Mouse (Mus musculus) neural tube, embryonic 11.5 days (tissue): ENCODE results near the gene Dhx34. TPM values are rescaled to one million over a fixed set of nuclear protein-coding genes. Genes with fewer than 3 reads are reported as not detected.
A peak's percentile ranks its signal among the peaks of the same experiment; 100 is the strongest.
"Not testable (repeated sequence)": the region's sequence is repeated elsewhere in the genome, so short reads cannot be mapped to it uniquely, and the experiment has no call there.

Source experiments
- ATAC-seq: fragments of 200-750 bp; cut with Nextera tagmentation; 2 replicates; pipeline ENCODE4 v1.8.0; 2017; ENCODE audit warnings: moderate number of reproducible peaks, mild to moderate bottlenecking, moderate TSS enrichment, moderate library complexity; ENCODE audit not compliant: insufficient read depth, low FRiP score, low TSS enrichment
- DNase-seq: peaks from one replicate; pipeline ENCODE4 v3.0.0-alpha.2; 2015; ENCODE audit warnings: low spot score
- H3K27ac ChIP-seq: fragments of 300-500 bp; sonication (generic); 2 replicates; pipeline ENCODE4 v1.5.1; 2014; ENCODE audit warnings: low read depth, mild to moderate bottlenecking, low read length
- H3K27me3 ChIP-seq: fragments of 300-500 bp; sonication (generic); 2 replicates; pipeline ENCODE4 v1.6.1; 2014; ENCODE audit warnings: mild to moderate bottlenecking, low read length, mixed read lengths; ENCODE audit not compliant: control insufficient read depth, insufficient read depth
- H3K36me3 ChIP-seq: fragments of 300-500 bp; sonication (generic); 2 replicates; pipeline ENCODE4 v1.6.1; 2014; ENCODE audit warnings: mild to moderate bottlenecking, low read length, moderate library complexity, mixed read lengths; ENCODE audit not compliant: control insufficient read depth, insufficient read depth
- H3K4me1 ChIP-seq: fragments of 300-500 bp; sonication (generic); 2 replicates; pipeline ENCODE4 v1.6.1; 2014; ENCODE audit warnings: low read length, mixed read lengths; ENCODE audit not compliant: control insufficient read depth, insufficient read depth
- H3K4me2 ChIP-seq: fragments of 300-500 bp; sonication (generic); 2 replicates; pipeline ENCODE4 v1.6.1; 2014; ENCODE audit warnings: low read depth, mild to moderate bottlenecking, moderate library complexity
- H3K4me3 ChIP-seq: fragments of 300-500 bp; sonication (generic); 2 replicates; pipeline ENCODE4 v1.5.1; 2014; ENCODE audit warnings: low read depth, low read length
- H3K9ac ChIP-seq: fragments of 300-500 bp; sonication (generic); 2 replicates; pipeline ENCODE4 v1.6.1; 2014; ENCODE audit warnings: mild to moderate bottlenecking, low read length
- H3K9me3 ChIP-seq: fragments of 300-500 bp; sonication (generic); 2 replicates; pipeline ENCODE4 v1.6.1; 2016; ENCODE audit warnings: low read length; ENCODE audit not compliant: control insufficient read depth
- WGBS: fragments of 180-500 bp; shearing (Covaris S2); extraction: QIAGEN DNeasy Blood & Tissue Kit; methylation state at CpG from one replicate; pipeline ENCODE4 v1.1.7; 2014; 5-methylcytosine and 5-hydroxymethylcytosine counted together
- polyA plus RNA-seq: library from polyadenylated mRNA; unstranded; fragments of >200 nt; fragmentation: Nextera tagmentation; extraction: Ambion mirVana; gene quantifications from 2 replicates; pipeline ENCODE4 v1.2.1, GENCODE M21; 2014

Dhx34 gene
- 11.9 and 12.1 TPM in 2 replicates for polyA plus RNA-seq

GRCm38 (mm10) chr7:16221582-16222272 is at the start of gene Dhx34:
Gene Dhx34 (minus strand): TSS chr7:16222037.
- H3K4me3 ChIP-seq, result peak within 1 kb of the TSS; percentile 64
- H3K9me3 ChIP-seq, result no peaks in the 10 kb centered on the region
- H3K27ac ChIP-seq, result no peak within 1 kb of the TSS
- H3K36me3 ChIP-seq, result peaks cover 5% of the 10 kb centered on the region
- peak within 1 kb of the TSS; percentile 68 for H3K9ac ChIP-seq
- 0 out of 2 replicates have a peak, but pooled peaks cover 2% of the 10 kb centered on the region for H3K4me1 ChIP-seq
- DNase-seq (peak; percentile 99), ATAC-seq (peak; percentile 94)
- 2% methylated on average over 34 of the region's 34 CpGs for WGBS
- H3K4me2 ChIP-seq, result peak within 1 kb of the TSS; percentile 70
- no peaks in the 10 kb centered on the region for H3K27me3 ChIP-seq

- 0 out of 2 replicates have a peak, but pooled peaks cover 2% of the 10 kb centered on the region for H3K27me3 ChIP-seq
- H3K9ac ChIP-seq, result no peak overlapping the region
- no peaks in the 10 kb centered on the region for H3K9me3 ChIP-seq
- WGBS, result 77% methylated on average over 1 of the region's 1 CpGs
- no peak overlapping the region for H3K27ac ChIP-seq
- peaks cover 14% of the 10 kb centered on the region for H3K4me1 ChIP-seq
- no peak overlapping the region for H3K4me2 ChIP-seq
- DNase-seq (no peak), ATAC-seq (no peak)
- no peak overlapping the region for H3K4me3 ChIP-seq
- H3K36me3 ChIP-seq, result no peaks in the 10 kb centered on the region; the same call in 1 of the 2 replicates
These were observed 49.3 kb upstream of the Dhx34 start for GRCm38 (mm10) chr7:16271139-16271538.

GRCm38 (mm10) chr7:16266593-16266992 is 44.8 kb upstream of the Dhx34 start:
- not testable (repeated sequence) for H3K27me3 ChIP-seq, DNase-seq, ATAC-seq, H3K4me1 ChIP-seq, H3K4me2 ChIP-seq, H3K36me3 ChIP-seq, H3K27ac ChIP-seq, H3K9ac ChIP-seq, H3K9me3 ChIP-seq, H3K4me3 ChIP-seq
- WGBS, result 88% methylated on average over 7 of the region's 7 CpGs

GRCm38 (mm10) chr7:16265856-16266255 is 44.0 kb upstream of the Dhx34 start:
- no peak overlapping the region for H3K9ac ChIP-seq
- no peaks in the 10 kb centered on the region for H3K4me1 ChIP-seq
- no peak overlapping the region for H3K4me2 ChIP-seq
- H3K9me3 ChIP-seq, result no peaks in the 10 kb centered on the region
- H3K4me3 ChIP-seq, result no peak overlapping the region
- ATAC-seq (no peak), DNase-seq (no peak)
- 85% methylated on average over 11 of the region's 11 CpGs for WGBS
- H3K27me3 ChIP-seq, result no peaks in the 10 kb centered on the region
- H3K36me3 ChIP-seq, result no peaks in the 10 kb centered on the region
- H3K27ac ChIP-seq, result no peak overlapping the region

- 80% methylated on average over 5 of the region's 5 CpGs for WGBS
- no peaks in the 10 kb centered on the region for H3K27me3 ChIP-seq
These were observed 42.0 kb upstream of the Dhx34 start for GRCm38 (mm10) chr7:16263843-16264242.

GRCm38 (mm10) chr7:16263015-16263787 is 41.4 kb upstream of the Dhx34 start:
- H3K27ac ChIP-seq, result no peak overlapping the region
- H3K36me3 ChIP-seq, result no peaks in the 10 kb centered on the region
- H3K9ac ChIP-seq, result no peak overlapping the region
- H3K27me3 ChIP-seq, result no peaks in the 10 kb centered on the region
- H3K4me2 ChIP-seq, result no peak overlapping the region
- H3K4me1 ChIP-seq, result no peaks in the 10 kb centered on the region
- DNase-seq (peak; percentile 76), ATAC-seq (no peak)
- H3K9me3 ChIP-seq, result no peaks in the 10 kb centered on the region
- H3K4me3 ChIP-seq, result no peak overlapping the region
- 31% methylated on average over 8 of the region's 8 CpGs for WGBS

More at GRCm38 (mm10) chr7:16263843-16264242, 42.0 kb upstream of the Dhx34 start:
- ATAC-seq, result no peak
- no peaks in the 10 kb centered on the region for H3K4me1 ChIP-seq
- H3K9ac ChIP-seq, result no peak overlapping the region
- no peaks in the 10 kb centered on the region for H3K9me3 ChIP-seq
- H3K27ac ChIP-seq, result no peak overlapping the region
- no peaks in the 10 kb centered on the region for H3K36me3 ChIP-seq
- H3K4me2 ChIP-seq, result no peak overlapping the region
- H3K4me3 ChIP-seq, result no peak overlapping the region
- DNase-seq, result no peak

- Histone ChIP-seq H3K27ac (no peak overlapping the region), H3K9me3 (no peaks in the 10 kb centered on the region)
- ATAC-seq, result no peak
These were observed 39.3 kb upstream of the Dhx34 start for GRCm38 (mm10) chr7:16261097-16261496.

GRCm38 (mm10) chr7:16259110-16259590 is 37.3 kb upstream of the Dhx34 start, which contains the start of gene C5ar1:
Gene C5ar1 (minus strand): TSS chr7:16259540.
- no peaks in the 10 kb centered on the region for H3K9me3 ChIP-seq
- no peak within 1 kb of the TSS for H3K4me3 ChIP-seq
- H3K27ac ChIP-seq, result no peak within 1 kb of the TSS
- H3K4me1 ChIP-seq, result no peaks in the 10 kb centered on the region
- no peak for DNase-seq
- H3K4me2 ChIP-seq, result no peak within 1 kb of the TSS
- H3K27me3 ChIP-seq, result no peaks in the 10 kb centered on the region
- no peak within 1 kb of the TSS for H3K9ac ChIP-seq
- WGBS, result 90% methylated on average over 5 of the region's 5 CpGs
- H3K36me3 ChIP-seq, result no peaks in the 10 kb centered on the region
- ATAC-seq, result no peak

More at GRCm38 (mm10) chr7:16261097-16261496, 39.3 kb upstream of the Dhx34 start:
- 68% methylated on average over 1 of the region's 1 CpGs for WGBS
- no peak for DNase-seq
- Histone ChIP-seq H3K4me3 (no peak overlapping the region), H3K27me3 (no peaks in the 10 kb centered on the region), H3K9ac (no peak overlapping the region), H3K4me2 (no peak overlapping the region), H3K36me3 (no peaks in the 10 kb centered on the region), H3K4me1 (no peaks in the 10 kb centered on the region)
